Mouse (Mus musculus) CH12.LX (cell line): Measurements from ENCODE around the gene Hfm1. TPM values are rescaled to one million over a fixed set of nuclear protein-coding genes. Genes with fewer than 3 reads are reported as not detected.

Experiments used
- DNase-seq: peaks from one replicate; pipeline ENCODE4 v3.0.0-alpha.2; 2013; ENCODE audit errors: extremely low read depth
- H3K27ac ChIP-seq: 2 replicates; pipeline ENCODE4 v1.5.1; 2012; ENCODE audit warnings: low read depth, mild to moderate bottlenecking, control low read depth, moderate library complexity; ENCODE audit not compliant: insufficient read depth
- H3K27me3 ChIP-seq: replicated peaks from 2 replicates; pipeline ENCODE3; 2012; ENCODE audit warnings: inconsistent platforms
- H3K36me3 ChIP-seq, 2 experiments: replicated peaks in 1 of 2; 2 replicates each; pipeline versions ENCODE3 to v1.6.1; 2012; ENCODE audit warnings: inconsistent platforms in 1 of 2, low read length in 1 of 2, mild to moderate bottlenecking in 1 of 2, mixed read lengths in 1 of 2, moderate library complexity in 1 of 2; ENCODE audit not compliant: control insufficient read depth in 1 of 2, insufficient read depth in 1 of 2
- H3K4me1 ChIP-seq, 2 experiments: 2 replicates each; pipeline ENCODE4 v1.6.1; 2012; ENCODE audit warnings: inconsistent platforms in 1 of 2, moderate library complexity in 1 of 2; ENCODE audit not compliant: insufficient read depth in 2 of 2, control insufficient read depth in 1 of 2
- H3K4me2 ChIP-seq: 2 replicates; pipeline ENCODE4 v1.6.1; 2012; ENCODE audit warnings: low read depth, mild to moderate bottlenecking, control low read depth; ENCODE audit not compliant: poor library complexity, insufficient read depth, severe bottlenecking
- H3K4me3 ChIP-seq, 3 experiments: fragments of 150-350 bp in 1 of 3; sonication (generic) in 1 of 3; replicated peaks in 1 of 3; 2 replicates each; pipeline versions ENCODE3 to v1.5.1; 2011 to 2012; ENCODE audit warnings: low read depth in 2 of 3, low read length in 2 of 3, mild to moderate bottlenecking in 2 of 3, moderate library complexity in 2 of 3, control low read depth in 1 of 3, improper control_type of control experiment in 1 of 3, inconsistent platforms in 1 of 3, mixed read lengths in 1 of 3; ENCODE audit not compliant: poor library complexity in 1 of 3
- H3K79me2 ChIP-seq: replicated peaks from 2 replicates; pipeline ENCODE4 v1.6.1; 2012; ENCODE audit warnings: mild to moderate bottlenecking, moderate library complexity; ENCODE audit not compliant: control insufficient read depth, poor library complexity, insufficient read depth, severe bottlenecking; ENCODE audit errors: extremely low read depth
- H3K9ac ChIP-seq: 2 replicates; pipeline ENCODE4 v1.6.1; 2012; ENCODE audit warnings: low read depth, mild to moderate bottlenecking, control low read depth, moderate library complexity; ENCODE audit not compliant: insufficient read depth
- H3K9me3 ChIP-seq: replicated peaks from 2 replicates; pipeline ENCODE3; 2012; ENCODE audit warnings: low read length, inconsistent platforms, mixed read lengths
- CTCF ChIP-seq, 2 experiments: IDR thresholded peaks in 1 of 2; conservative IDR thresholded peaks in 1 of 2; 2 replicates each; pipeline ENCODE4 v1.5.1; 2011 to 2012; ENCODE audit warnings: low read depth in 2 of 2, low read length in 2 of 2, improper control_type of control experiment in 1 of 2, inconsistent platforms in 1 of 2, mild to moderate bottlenecking in 1 of 2, moderate library complexity in 1 of 2
- EP300 ChIP-seq: IDR thresholded peaks from 2 replicates; pipeline ENCODE4 v1.6.1; 2011; ENCODE audit warnings: low read length, improper control_type of control experiment
- GABPA ChIP-seq: IDR thresholded peaks from 2 replicates; pipeline ENCODE4 v1.6.1; 2012; ENCODE audit warnings: low read depth, low read length, improper control_type of control experiment, inconsistent platforms; ENCODE audit not compliant: insufficient replicate concordance
- IRF4 ChIP-seq: IDR thresholded peaks from 2 replicates; pipeline ENCODE4 v1.6.1; 2014; ENCODE audit warnings: low read depth, mild to moderate bottlenecking, inconsistent platforms, low read length, improper control_type of control experiment
- JUND ChIP-seq: conservative IDR thresholded peaks from 2 replicates; pipeline ENCODE4 v1.6.1; 2011; ENCODE audit warnings: low read depth, low read length, improper control_type of control experiment
- MAZ ChIP-seq: IDR thresholded peaks from 2 replicates; pipeline ENCODE4 v1.6.1; 2012; ENCODE audit warnings: low read depth, mild to moderate bottlenecking, inconsistent platforms, low read length, improper control_type of control experiment, moderate library complexity
- MEF2A ChIP-seq: IDR thresholded peaks from 2 replicates; pipeline ENCODE4 v1.6.1; 2014; ENCODE audit warnings: low read depth, mild to moderate bottlenecking, inconsistent platforms, low read length, improper control_type of control experiment, borderline replicate concordance
- MXI1 ChIP-seq: IDR thresholded peaks from 2 replicates; pipeline ENCODE4 v1.6.1; 2011; ENCODE audit warnings: mild to moderate bottlenecking, low read depth, low read length, improper control_type of control experiment
- MYC ChIP-seq: IDR thresholded peaks from 2 replicates; pipeline ENCODE4 v1.6.1; 2011; ENCODE audit warnings: low read depth, mild to moderate bottlenecking, improper control_type of control experiment, low read length
- NELFE ChIP-seq: IDR thresholded peaks from 2 replicates; pipeline ENCODE4 v1.6.1; 2011; ENCODE audit warnings: low read depth, low read length, improper control_type of control experiment
- PAX5 ChIP-seq: IDR thresholded peaks from 2 replicates; pipeline ENCODE4 v1.6.1; 2012; ENCODE audit warnings: low read length, inconsistent platforms, mixed read lengths
- RCOR1 ChIP-seq: conservative IDR thresholded peaks from 2 replicates; pipeline ENCODE4 v1.6.1; 2012; ENCODE audit warnings: low read depth, mild to moderate bottlenecking, inconsistent platforms, low read length, improper control_type of control experiment
- TBP ChIP-seq: conservative IDR thresholded peaks from 2 replicates; pipeline ENCODE4 v1.6.1; 2011; ENCODE audit warnings: low read depth, low read length, improper control_type of control experiment
- UBTF ChIP-seq: IDR thresholded peaks from 2 replicates; pipeline ENCODE4 v1.6.1; 2012; ENCODE audit warnings: low read depth, mild to moderate bottlenecking, inconsistent platforms, low read length, improper control_type of control experiment, moderate library complexity
- USF2 ChIP-seq: conservative IDR thresholded peaks from 2 replicates; pipeline ENCODE4 v1.6.1; 2011; ENCODE audit warnings: low read depth, low read length, improper control_type of control experiment
- ZC3H11A ChIP-seq: IDR thresholded peaks from 2 replicates; pipeline ENCODE4 v1.6.1; 2012; ENCODE audit warnings: low read depth, mild to moderate bottlenecking, inconsistent platforms, low read length, improper control_type of control experiment
- ZMIZ1 ChIP-seq: IDR thresholded peaks from 2 replicates; pipeline ENCODE4 v1.6.1; 2012; ENCODE audit warnings: low read depth, mild to moderate bottlenecking, inconsistent platforms, low read length, improper control_type of control experiment
- ZNF384 ChIP-seq: IDR thresholded peaks from 2 replicates; pipeline ENCODE4 v1.6.1; 2012; ENCODE audit warnings: low read depth, low read length, improper control_type of control experiment, inconsistent platforms
- dilution Hi-C: fragments of 300-500 bp; cut with MboI; formaldehyde crosslinking; loops from 2 replicates; pipeline ENCODE4 v1.14.3; 2020; ENCODE audit warnings: low sequenced_read_pairs; ENCODE audit not compliant: extremely low pct_unique_long_range_greater_than_20kb, extremely low pct_ligation_motif_present
- in situ Hi-C: fragments of 300-500 bp; cut with MboI; formaldehyde crosslinking; loops from 3 replicates; pipeline ENCODE4 v1.14.3; 2019; ENCODE audit warnings: low sequenced_read_pairs, low pct_ligation_motif_present, low pct_unique_long_range_greater_than_20kb, mixed read lengths
- polyA plus RNA-seq: library from polyadenylated mRNA; unstranded; fragments of >175 nt; gene quantifications from 2 replicates; pipeline ENCODE4 v1.2.1, GENCODE M21; 2012; ENCODE audit warnings: low read depth; ENCODE audit not compliant: insufficient read length
- total RNA-seq, 2 experiments: library from RNA; depleted of rRNA; stranded (reverse); fragments of 300-350 nt in 1 of 2; fragments of >200 nt in 1 of 2; gene quantifications; 2 replicates each; pipeline ENCODE4 v1.2.3; 2012 to 2014

The Hfm1 gene
- total and polyA plus RNA-seq, 3 experiments: not detected

DNA sequence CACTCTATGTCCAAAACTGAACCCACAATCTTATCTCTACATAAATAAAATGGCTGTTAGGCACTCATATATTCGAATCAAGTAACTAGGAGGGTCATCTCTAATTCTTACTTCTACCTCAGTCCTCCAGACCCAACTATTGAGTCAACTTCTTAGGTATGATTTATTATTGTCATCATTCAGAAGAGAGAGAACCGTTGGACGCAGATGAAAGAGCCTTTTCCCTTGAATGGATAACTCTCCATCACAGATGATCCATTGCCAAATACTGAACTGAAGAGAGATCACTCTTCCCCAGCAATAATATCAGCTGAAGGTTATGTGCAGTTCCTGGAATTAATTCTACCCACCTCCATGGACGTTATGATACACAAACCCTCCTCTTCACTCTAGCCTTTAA is 20.2 kb upstream of the Hfm1 start:
- DNase-seq: no peak

DNA sequence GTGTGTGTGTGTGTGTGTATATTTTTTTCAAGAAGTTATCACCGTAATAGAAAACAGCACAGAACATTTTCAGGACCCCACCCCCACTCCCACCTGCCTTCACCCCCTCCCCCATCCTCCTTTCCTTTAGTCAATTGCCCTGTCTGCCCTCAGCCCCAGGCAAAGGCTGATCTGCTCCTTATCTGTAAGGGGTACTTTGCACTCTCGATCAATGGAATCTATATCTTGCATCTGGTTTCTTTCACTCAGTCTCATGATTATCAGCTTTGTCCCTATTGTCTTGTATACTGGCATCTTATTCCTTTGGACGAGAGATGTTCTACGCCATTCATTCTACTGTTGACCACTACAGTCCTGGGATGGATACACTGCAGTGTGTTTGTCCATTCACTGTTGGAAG is 1.9 kb upstream of the Hfm1 start:
- DNase-seq: no peak
- no peaks in the 10 kb centered on the region for H3K36me3 ChIP-seq
- H3K9ac ChIP-seq: no peak overlapping the region
- no peaks in the 10 kb centered on the region for H3K27me3 ChIP-seq
- in situ Hi-C loops (no loop called here), dilution Hi-C loops (no loop called here)
- H3K27ac ChIP-seq: no peak overlapping the region
- H3K4me2 ChIP-seq: no peak overlapping the region
- H3K4me1 ChIP-seq: no peaks in the 10 kb centered on the region
- no peak overlapping the region for H3K4me3 ChIP-seq
- TF ChIP-seq PAX5 (no peak), EP300 (no peak), GABPA (no peak), USF2 (no peak), MYC (no peak), MXI1 (no peak), JUND (no peak), ZNF384 (no peak)
- H3K9me3 ChIP-seq: peaks cover 2% of the 10 kb centered on the region
- H3K79me2 ChIP-seq: no peaks in the 10 kb centered on the region

More for the DNA sequence above, 20.2 kb upstream of the Hfm1 start:
- H3K79me2 ChIP-seq: no peaks in the 10 kb centered on the region
- no peak overlapping the region for H3K4me2 ChIP-seq
- no peak overlapping the region for H3K27ac ChIP-seq
- in situ Hi-C loops (no loop called here), dilution Hi-C loops (no loop called here)
- no peak overlapping the region for H3K9ac ChIP-seq
- H3K9me3 ChIP-seq: no peaks in the 10 kb centered on the region
- no peaks in the 10 kb centered on the region for H3K36me3 ChIP-seq
- H3K27me3 ChIP-seq: no peaks in the 10 kb centered on the region
- no peaks in the 10 kb centered on the region; a peak in 1 of 4 replicates for H3K4me1 ChIP-seq
- H3K4me3 ChIP-seq: no peak overlapping the region
- TF ChIP-seq MAZ (no peak), CTCF (conservative IDR thresholded peaks at IDR 0.05 in 1 of 2, IDR thresholded peaks at IDR 0.05 in 1 of 2; ENCODE audit: low read depth in 2 of 2, low read length in 2 of 2) (no peak), UBTF (no peak), MEF2A (no peak), IRF4 (no peak), ZC3H11A (no peak), RCOR1 (no peak)

- dilution Hi-C loops: no loop called here
- no peak overlapping the region for H3K27ac ChIP-seq
- no peaks in the 10 kb centered on the region for H3K4me1 ChIP-seq
- no peak overlapping the region for H3K4me2 ChIP-seq
- no peaks in the 10 kb centered on the region for H3K36me3 ChIP-seq
- peaks cover 2% of the 10 kb centered on the region for H3K9me3 ChIP-seq
- in situ Hi-C loops: no loop called here
- no peaks in the 10 kb centered on the region for H3K27me3 ChIP-seq
- DNase-seq: no peak
- TF ChIP-seq TBP (no peak), MYC (no peak), NELFE (no peak), GABPA (no peak), ZMIZ1 (no peak)
- no peak overlapping the region for H3K4me3 ChIP-seq
- H3K79me2 ChIP-seq: no peaks in the 10 kb centered on the region
- no peak overlapping the region for H3K9ac ChIP-seq
Measured at GRCm38 (mm10) chr5:106926369-106926686, 207 bp upstream of the Hfm1 start.
